Mouse (Mus musculus) hindbrain, embryonic 10.5 days (tissue): Measurements from ENCODE around the gene Mxi1. TPM values are rescaled to one million over a fixed set of nuclear protein-coding genes. Genes with fewer than 3 reads are reported as not detected.

ENCODE experiments used
- DNase-seq: peaks from one replicate; pipeline ENCODE4 v3.0.0-alpha.2; 2017; ENCODE audit warnings: low spot score
- H3K27ac ChIP-seq: fragments of 300-500 bp; sonication (generic); 2 replicates; pipeline ENCODE4 v1.5.1; 2016; ENCODE audit warnings: mild to moderate bottlenecking, moderate library complexity
- H3K27me3 ChIP-seq: fragments of 300-500 bp; sonication (generic); 2 replicates; pipeline ENCODE4 v1.6.1; 2016; ENCODE audit warnings: mild to moderate bottlenecking; ENCODE audit not compliant: poor library complexity, insufficient read depth, severe bottlenecking
- H3K36me3 ChIP-seq: fragments of 300-500 bp; sonication (generic); 2 replicates; pipeline ENCODE4 v1.6.1; 2016; ENCODE audit warnings: mild to moderate bottlenecking, moderate library complexity
- H3K4me1 ChIP-seq: fragments of 300-500 bp; sonication (generic); replicated peaks from 2 replicates; pipeline ENCODE4 v1.6.1; 2016; ENCODE audit warnings: mild to moderate bottlenecking
- H3K4me3 ChIP-seq: fragments of 300-500 bp; sonication (generic); 2 replicates; pipeline ENCODE4 v1.5.1; 2016; ENCODE audit warnings: mild to moderate bottlenecking, moderate library complexity
- H3K9me3 ChIP-seq: fragments of 300-500 bp; sonication (generic); 2 replicates; pipeline ENCODE4 v1.6.1; 2016; ENCODE audit warnings: mild to moderate bottlenecking, moderate library complexity
- WGBS: fragments of 180-500 bp; shearing (Covaris S2); methylation state at CpG from one replicate; pipeline ENCODE4 v1.1.7; 2016; 5-methylcytosine and 5-hydroxymethylcytosine counted together
- polyA plus RNA-seq: library from polyadenylated mRNA; unstranded; fragments of >200 nt; fragmentation: Nextera tagmentation; extraction: Ambion mirVana; gene quantifications from 2 replicates; pipeline ENCODE4 v1.2.1, GENCODE M21; 2016

Gene Mxi1
- polyA plus RNA-seq, 1 experiment from 2014 or later: 47.9 TPM

GRCm38 (mm10) chr19:53310771-53311523 lies 629 bp downstream of the Mxi1 start:
- H3K9me3 ChIP-seq: no peaks in the 10 kb centered on the region
- no peaks in the 10 kb centered on the region for H3K36me3 ChIP-seq
- H3K4me3 ChIP-seq: peak overlapping the region; percentile 92
- H3K27ac ChIP-seq: peak overlapping the region; percentile 97
- under 1% methylated on average over 44 of the region's 48 CpGs for WGBS
- H3K4me1 ChIP-seq: peaks cover 68% of the 10 kb centered on the region
- no peaks in the 10 kb centered on the region; the same call in 1 of the 2 replicates for H3K27me3 ChIP-seq
- DNase-seq: peak; percentile 72

GRCm38 (mm10) chr19:53311524-53312335 lies 1.4 kb downstream of the Mxi1 start:
- WGBS: under 1% methylated on average over 37 of the region's 37 CpGs
- no peaks in the 10 kb centered on the region for H3K9me3 ChIP-seq
- H3K27me3 ChIP-seq: no peaks in the 10 kb centered on the region; the same call in 1 of the 2 replicates
- no peaks in the 10 kb centered on the region for H3K36me3 ChIP-seq
- peak overlapping the region; percentile 92 for H3K4me3 ChIP-seq
- peaks cover 68% of the 10 kb centered on the region for H3K4me1 ChIP-seq
- peak; percentile 53 for DNase-seq
- peak overlapping the region; percentile 97 for H3K27ac ChIP-seq

GRCm38 (mm10) chr19:53312336-53312871 lies 2.1 kb downstream of the Mxi1 start:
- H3K27me3 ChIP-seq: no peaks in the 10 kb centered on the region; the same call in 1 of the 2 replicates
- no peaks in the 10 kb centered on the region for H3K36me3 ChIP-seq
- H3K27ac ChIP-seq: peak overlapping the region; percentile 97
- no peaks in the 10 kb centered on the region for H3K9me3 ChIP-seq
- DNase-seq: peak; percentile 72
- peak overlapping the region; percentile 92 for H3K4me3 ChIP-seq
- under 1% methylated on average over 26 of the region's 26 CpGs for WGBS
- H3K4me1 ChIP-seq: peaks cover 66% of the 10 kb centered on the region

DNA sequence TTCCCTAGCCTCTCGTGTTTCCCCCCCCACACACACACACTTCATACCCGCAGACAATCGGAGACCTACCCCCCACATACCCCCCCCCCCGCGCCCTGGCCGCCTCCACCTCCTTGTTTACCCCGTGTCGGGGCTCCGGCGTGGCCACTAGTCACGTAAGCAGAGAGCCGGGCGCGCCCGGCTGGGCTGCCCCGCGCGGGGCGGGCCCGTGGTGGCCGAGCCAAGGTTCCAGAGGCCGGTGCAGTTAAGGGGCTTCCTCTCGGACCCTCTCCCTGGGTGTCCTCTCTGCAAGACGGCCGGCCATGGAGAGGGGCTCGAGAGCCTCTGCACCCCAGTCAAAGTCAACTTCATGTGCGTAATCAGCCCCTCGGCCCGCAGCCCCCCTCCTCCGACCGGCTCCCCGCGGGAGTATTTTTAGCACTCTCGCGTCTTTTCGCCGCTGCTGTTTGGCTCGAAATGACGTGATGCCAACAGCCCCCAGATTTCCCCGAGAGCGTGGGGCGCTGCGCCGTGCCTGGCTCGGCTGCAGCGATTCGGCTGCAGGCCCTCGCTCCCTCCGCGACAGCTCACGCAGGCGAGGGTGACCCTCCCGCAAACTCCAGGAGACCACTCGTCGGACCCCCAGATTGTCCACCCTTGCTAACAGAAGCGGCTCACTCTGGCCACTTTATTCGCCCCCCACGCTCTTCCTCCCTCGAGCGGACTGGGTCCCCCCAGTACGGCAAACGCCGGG lies 2.8 kb downstream of the Mxi1 start:
- peak; percentile 77 for DNase-seq
- Histone ChIP-seq H3K9me3 (no peaks in the 10 kb centered on the region), H3K36me3 (no peaks in the 10 kb centered on the region), H3K27ac (peak overlapping the region; percentile 97), H3K4me1 (peaks cover 62% of the 10 kb centered on the region), H3K4me3 (peak overlapping the region; percentile 92), H3K27me3 (no peaks in the 10 kb centered on the region; the same call in 1 of the 2 replicates)
- WGBS: under 1% methylated on average over 63 of the region's 63 CpGs

GRCm38 (mm10) chr19:53313684-53314443 lies 3.5 kb downstream of the Mxi1 start:
- Histone ChIP-seq H3K36me3 (no peaks in the 10 kb centered on the region), H3K27me3 (no peaks in the 10 kb centered on the region; the same call in 1 of the 2 replicates), H3K4me1 (peaks cover 57% of the 10 kb centered on the region), H3K27ac (peak overlapping the region; percentile 97), H3K4me3 (peak overlapping the region; percentile 92), H3K9me3 (no peaks in the 10 kb centered on the region)
- under 1% methylated on average over 52 of the region's 52 CpGs for WGBS
- DNase-seq: peak; percentile 99

DNA sequence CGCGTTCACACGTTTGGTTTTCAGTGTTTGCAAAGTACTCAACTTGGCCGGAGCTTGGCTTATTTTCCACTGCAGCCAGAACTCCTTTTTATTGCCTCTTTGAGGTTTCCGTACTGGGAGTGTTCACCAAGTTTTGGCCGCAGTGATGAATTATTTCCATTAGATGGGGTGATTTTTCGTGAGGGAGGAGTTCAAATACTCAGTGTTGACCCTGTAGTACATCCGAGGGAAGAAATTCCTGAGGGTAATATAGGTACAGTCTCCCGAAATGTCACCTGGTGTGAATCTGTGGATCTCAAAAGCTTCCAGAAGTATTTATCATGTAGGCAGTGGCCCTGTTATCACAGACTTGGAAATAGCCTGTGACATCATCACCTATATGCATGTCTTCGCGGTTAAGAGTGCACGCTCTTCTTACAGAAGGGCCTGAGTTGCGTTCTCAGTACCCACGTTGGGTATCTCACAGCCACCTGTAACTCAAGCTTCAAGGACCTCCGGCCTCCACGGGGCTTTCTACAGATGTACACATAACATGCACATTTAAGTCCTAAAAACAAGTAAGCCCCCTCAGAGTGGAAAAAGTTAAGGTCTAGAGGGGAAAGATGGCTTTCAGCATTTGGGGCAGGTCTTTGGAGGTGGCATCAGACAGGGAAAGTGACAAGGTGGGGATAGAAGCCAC lies 4.4 kb downstream of the Mxi1 start:
- WGBS: 61% methylated on average over 16 of the region's 16 CpGs
- no peaks in the 10 kb centered on the region for H3K36me3 ChIP-seq
- peak overlapping the region; percentile 92 for H3K4me3 ChIP-seq
- H3K4me1 ChIP-seq: peaks cover 50% of the 10 kb centered on the region
- no peak for DNase-seq
- H3K9me3 ChIP-seq: no peaks in the 10 kb centered on the region
- peak overlapping the region; percentile 97 for H3K27ac ChIP-seq
- no peaks in the 10 kb centered on the region; the same call in 1 of the 2 replicates for H3K27me3 ChIP-seq

GRCm38 (mm10) chr19:53315209-53315654 lies 4.9 kb downstream of the Mxi1 start:
- Histone ChIP-seq H3K27me3 (no peaks in the 10 kb centered on the region), H3K4me3 (no peak overlapping the region), H3K27ac (no peak overlapping the region), H3K4me1 (peaks cover 44% of the 10 kb centered on the region), H3K36me3 (no peaks in the 10 kb centered on the region), H3K9me3 (no peaks in the 10 kb centered on the region)
- no peak for DNase-seq
- WGBS: 88% methylated on average over 7 of the region's 7 CpGs

DNA sequence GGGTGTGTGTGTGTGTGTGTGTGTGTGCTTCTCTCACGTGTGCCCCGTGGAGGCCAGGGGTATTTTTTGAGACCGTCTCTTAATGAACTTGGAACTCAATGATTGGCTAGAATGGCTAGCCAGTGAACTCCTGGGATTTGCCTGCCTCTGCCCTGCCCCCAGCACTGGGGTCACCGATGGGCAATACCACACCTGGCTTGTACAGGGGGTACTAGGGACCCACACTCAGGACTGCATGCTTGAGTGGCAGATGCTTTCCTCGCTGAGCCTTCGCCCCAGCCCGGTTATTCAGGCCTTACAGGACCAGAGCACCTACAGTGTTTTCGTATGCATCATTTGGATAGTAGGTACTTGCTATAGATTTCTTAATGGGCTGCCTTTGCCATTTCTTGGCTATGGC lies 5.8 kb downstream of the Mxi1 start:
- H3K4me3 ChIP-seq: no peak overlapping the region
- 93% methylated on average over 8 of the region's 8 CpGs for WGBS
- no peaks in the 10 kb centered on the region for H3K27me3 ChIP-seq
- no peaks in the 10 kb centered on the region for H3K9me3 ChIP-seq
- peaks cover 48% of the 10 kb centered on the region for H3K4me1 ChIP-seq
- H3K27ac ChIP-seq: no peak overlapping the region
- no peak for DNase-seq
- H3K36me3 ChIP-seq: no peaks in the 10 kb centered on the region

GRCm38 (mm10) chr19:53316963-53317362 lies 6.6 kb downstream of the Mxi1 start:
- Histone ChIP-seq H3K36me3 (0 out of 2 replicates have a peak, but pooled peaks cover 3% of the 10 kb centered on the region), H3K4me1 (peaks cover 54% of the 10 kb centered on the region), H3K4me3 (no peak overlapping the region), H3K27ac (no peak overlapping the region), H3K27me3 (no peaks in the 10 kb centered on the region), H3K9me3 (no peaks in the 10 kb centered on the region)
- no peak for DNase-seq
- WGBS: 90% methylated on average over 6 of the region's 6 CpGs

DNA sequence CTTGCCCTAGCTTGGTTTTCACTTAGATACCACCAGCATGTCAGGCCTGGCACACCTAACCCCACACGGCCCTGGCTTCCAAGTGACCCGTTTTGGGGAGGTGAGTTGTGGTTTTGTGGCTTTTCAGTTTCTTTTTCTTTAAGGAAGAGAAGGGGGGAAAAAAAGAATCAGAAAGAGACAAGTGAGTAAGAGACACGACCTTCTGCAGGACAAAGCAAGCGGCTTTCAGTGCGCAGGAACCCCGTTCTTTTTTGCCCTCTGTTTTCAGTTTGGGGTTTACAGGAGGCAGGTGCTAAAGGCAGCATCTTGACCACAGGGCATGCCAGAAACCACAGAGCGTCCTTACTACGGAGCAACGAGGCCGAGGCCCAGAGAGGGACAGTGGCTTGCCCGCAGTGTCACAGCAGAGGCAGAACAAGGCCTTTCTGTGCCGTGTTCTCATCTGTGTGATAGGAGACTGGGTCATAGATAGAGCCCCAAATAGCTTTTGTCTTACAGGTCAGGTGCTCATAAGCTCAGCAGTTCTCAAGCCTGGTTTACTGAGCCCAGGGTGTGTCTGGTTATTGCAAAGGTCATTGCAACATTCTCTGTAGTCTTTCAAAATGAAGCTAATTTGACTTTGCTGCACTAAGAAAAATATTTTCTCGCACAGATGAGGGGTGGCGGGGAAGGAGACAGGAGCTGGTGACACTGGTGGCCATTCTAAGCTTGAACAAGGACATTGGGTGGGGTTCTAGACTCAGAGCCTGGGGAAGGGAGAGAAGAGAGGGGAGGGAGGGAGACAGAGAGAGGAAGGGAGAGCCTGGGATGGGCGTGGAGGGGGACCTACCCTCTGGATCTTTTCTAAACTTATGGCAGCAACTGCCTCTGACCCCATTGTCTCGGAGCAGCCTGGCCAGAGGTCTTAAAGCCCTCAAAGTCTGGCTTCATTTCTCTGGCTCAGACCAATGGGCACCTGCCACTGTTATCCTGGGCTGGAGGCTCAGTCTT lies 8.1 kb downstream of the Mxi1 start:
- Histone ChIP-seq H3K27me3 (no peaks in the 10 kb centered on the region), H3K4me1 (peaks cover 49% of the 10 kb centered on the region), H3K9me3 (no peaks in the 10 kb centered on the region), H3K4me3 (no peak overlapping the region), H3K36me3 (0 out of 2 replicates have a peak, but pooled peaks cover 3% of the 10 kb centered on the region), H3K27ac (no peak overlapping the region)
- DNase-seq: no peak
- WGBS: 82% methylated on average over 16 of the region's 16 CpGs
